Mouse (Mus musculus) heart, adult 2 months (tissue): ENCODE measurements around the gene Slc25a38.

Source experiments
- CTCF ChIP-seq: fragments of 200-600 bp; IDR thresholded peaks from 2 replicates; pipeline ENCODE4 v1.8.1; 2022; ENCODE audit warnings: antibody characterized with exemption, mild to moderate bottlenecking, moderate library complexity
- POLR2A ChIP-seq: fragments of 200-500 bp; IDR thresholded peaks from 2 replicates; pipeline ENCODE4 v1.6.1; 2011; ENCODE audit warnings: mild to moderate bottlenecking, low read depth, low read length, control low read depth; ENCODE audit not compliant: insufficient read depth

GRCm38 (mm10) chr9:120163862-120164261, 53.7 kb downstream of the Slc25a38 start:
- no peak for TF ChIP-seq CTCF
- no peak for TF ChIP-seq POLR2A
